Mouse (Mus musculus) cerebellum, adult 18-20 months (tissue): ENCODE measurements around the gene Ssty2.
"Not testable (repeated sequence)": the region's sequence is repeated elsewhere in the genome, so short reads cannot be mapped to it uniquely, and the experiment has no call there.

Experiments used
- DNase-seq, 2 experiments: peaks; one replicate each; pipeline ENCODE4 v3.0.0; 2021

The Ssty2 gene

GRCm38 (mm10) chrY:67047972-67048371, at the start of gene Ssty2:
Gene Ssty2, minus strand, starts transcription at chrY:67048072.
- not testable (repeated sequence) for DNase-seq
